Mouse (Mus musculus) limb, embryonic 12.5 days (tissue): Measurements from ENCODE around the gene Dll1. TPM values are rescaled to one million over a fixed set of nuclear protein-coding genes. Genes with fewer than 3 reads are reported as not detected.

Experiments
- ATAC-seq: fragments of 200-750 bp; cut with Nextera tagmentation; 2 replicates; pipeline ENCODE4 v1.8.0; 2017; ENCODE audit warnings: low read depth, moderate TSS enrichment; ENCODE audit not compliant: insufficient number of reproducible peaks, insufficient read depth, low FRiP score, low TSS enrichment
- H3K27ac ChIP-seq: fragments of 300-500 bp; sonication (generic); 2 replicates; pipeline ENCODE4 v1.5.1; 2016; ENCODE audit warnings: mild to moderate bottlenecking, moderate library complexity
- H3K27me3 ChIP-seq: fragments of 300-500 bp; sonication (generic); 2 replicates; pipeline ENCODE4 v1.6.1; 2016; ENCODE audit warnings: mild to moderate bottlenecking, moderate library complexity
- H3K36me3 ChIP-seq: fragments of 300-500 bp; sonication (generic); 2 replicates; pipeline ENCODE4 v1.6.1; 2016; ENCODE audit warnings: mild to moderate bottlenecking, moderate library complexity
- H3K4me1 ChIP-seq: fragments of 300-500 bp; sonication (generic); replicated peaks from 2 replicates; pipeline ENCODE4 v1.6.1; 2016
- H3K4me2 ChIP-seq: fragments of 300-500 bp; sonication (generic); 2 replicates; pipeline ENCODE4 v1.6.1; 2016; ENCODE audit warnings: mild to moderate bottlenecking, moderate library complexity
- H3K4me3 ChIP-seq: fragments of 300-500 bp; sonication (generic); replicated peaks from 2 replicates; pipeline ENCODE4 v1.5.1; 2016; ENCODE audit warnings: mild to moderate bottlenecking
- H3K9ac ChIP-seq: fragments of 300-500 bp; sonication (generic); replicated peaks from 2 replicates; pipeline ENCODE4 v1.6.1; 2016; ENCODE audit warnings: mild to moderate bottlenecking, moderate library complexity
- H3K9me3 ChIP-seq: fragments of 300-500 bp; sonication (generic); 2 replicates; pipeline ENCODE4 v1.6.1; 2016; ENCODE audit warnings: mild to moderate bottlenecking, moderate library complexity
- WGBS: fragments of 180-500 bp; shearing (Covaris S2); methylation state at CpG from one replicate; pipeline ENCODE4 v1.1.7; 2016; 5-methylcytosine and 5-hydroxymethylcytosine counted together
- polyA plus RNA-seq: library from polyadenylated mRNA; unstranded; fragments of >200 nt; fragmentation: Nextera tagmentation; extraction: Ambion mirVana; gene quantifications from 2 replicates; pipeline ENCODE4 v1.2.1, GENCODE M21; 2016

Gene Dll1
- polyA plus RNA-seq, 1 experiment from 2014 or later = 7.1 TPM

DNA sequence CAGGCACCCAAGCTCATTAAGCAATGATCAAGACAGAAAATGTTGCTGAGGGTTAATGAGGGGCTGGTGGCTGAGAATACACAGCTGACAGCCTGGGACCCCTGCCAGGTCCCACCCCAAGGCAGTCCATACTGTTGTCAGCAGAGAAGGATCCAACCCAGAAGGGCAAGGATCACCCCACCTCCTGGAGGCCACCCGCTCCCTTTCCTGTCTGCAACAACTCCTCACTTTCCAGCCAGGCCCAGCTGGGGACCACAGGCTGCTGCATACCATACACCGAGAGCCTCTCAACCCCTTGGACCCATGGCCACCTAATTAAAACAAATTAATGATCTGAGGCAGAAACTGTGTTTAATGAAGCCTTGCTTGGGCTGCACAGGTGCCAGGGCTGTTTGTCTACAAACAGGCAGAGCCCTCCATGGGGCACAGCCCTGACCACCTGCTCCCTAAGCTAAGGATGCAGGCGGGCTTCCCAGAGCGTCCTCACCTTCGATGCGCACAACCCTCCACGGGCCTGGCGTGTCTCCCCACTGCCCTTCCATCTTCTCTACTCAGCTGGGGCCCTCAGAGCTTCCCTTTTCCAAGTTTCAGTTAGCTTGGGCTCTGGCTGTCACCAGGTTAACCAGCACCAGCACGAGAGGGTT, 53.4 kb downstream of the Dll1 start:
- no peak overlapping the region for H3K9ac ChIP-seq
- WGBS = 71% methylated on average over 9 of the region's 9 CpGs
- no peaks in the 10 kb centered on the region for H3K36me3 ChIP-seq
- no peak overlapping the region for H3K4me2 ChIP-seq
- H3K27me3 ChIP-seq = no peaks in the 10 kb centered on the region; the same call in 1 of the 2 replicates
- H3K9me3 ChIP-seq = no peaks in the 10 kb centered on the region
- no peak for ATAC-seq
- H3K4me3 ChIP-seq = no peak overlapping the region
- no peak overlapping the region for H3K27ac ChIP-seq
- H3K4me1 ChIP-seq = no peaks in the 10 kb centered on the region; the same call in 1 of the 2 replicates

Other genes with a start within 250 kb of the Dll1 start
- 33.2 and 35.2 TPM in 2 replicates for gene Fam120b, start 19.3 kb upstream of the Dll1 start, polyA plus RNA-seq
- gene Psmb1, start 122.9 kb upstream of the Dll1 start, polyA plus RNA-seq = 262 and 265 TPM in 2 replicates
- 45.8 and 53.3 TPM in 2 replicates for gene Tbp, start 123.0 kb upstream of the Dll1 start, polyA plus RNA-seq
- gene Pdcd2, start 150.4 kb upstream of the Dll1 start, polyA plus RNA-seq = 54.8 and 59.6 TPM in 2 replicates
- 1.4 TPM in 2 replicates for gene Prdm9, start 187.5 kb upstream of the Dll1 start, polyA plus RNA-seq